Mouse (Mus musculus): ENCODE data around the gene Thap8. TPM values are rescaled to one million over a fixed set of nuclear protein-coding genes. Genes with fewer than 3 reads are reported as not detected.

Thap8 gene
- polyA plus RNA-seq, 1 experiment = not detected

DNA sequence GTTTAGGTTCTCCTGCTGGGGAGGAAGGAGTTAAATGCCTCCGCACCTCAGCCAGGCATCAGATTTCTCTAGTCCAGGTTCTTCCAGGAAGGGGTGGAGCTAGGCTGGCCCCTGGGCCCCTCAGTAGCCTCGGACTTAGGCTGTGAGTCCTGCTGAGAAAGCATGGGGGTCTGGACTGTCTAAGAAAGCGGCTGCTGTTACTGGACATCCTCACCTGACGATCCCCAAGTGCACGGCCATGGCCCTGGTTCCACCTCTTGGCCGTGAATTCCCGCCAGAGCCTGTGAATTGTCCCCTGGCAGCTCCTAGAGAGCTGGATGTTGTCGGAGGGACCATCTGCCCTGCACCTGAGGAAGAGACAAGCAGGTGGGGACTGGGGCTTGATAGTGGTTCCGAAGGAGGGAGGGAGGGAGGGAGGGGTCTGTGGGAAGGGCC, 34.8 kb downstream of the Thap8 start, which contains the start of gene Syne4:
Syne4 (plus strand) TSS at position 87 of the 435 bp plus-strand sequence.
- H3K4me1 ChIP-seq (ENCODE audit: control insufficient read depth, insufficient read depth, low read length) = no peaks in the 10 kb centered on the region
- no peak within 1 kb of the TSS for H3K27ac ChIP-seq (ENCODE audit: insufficient read depth, low read length)
- TF ChIP-seq POLR2A (IDR thresholded peaks at IDR 0.05; ENCODE audit: low read depth, low read length) = no peak
- no peak for TF ChIP-seq CTCF (IDR thresholded peaks at IDR 0.05; ENCODE audit: borderline replicate concordance, insufficient read depth, low read length)
- peak within 1 kb of the TSS; percentile 2; the same call in 1 of the 2 replicates for H3K4me3 ChIP-seq (ENCODE audit: insufficient read depth, low read length)

DNA sequence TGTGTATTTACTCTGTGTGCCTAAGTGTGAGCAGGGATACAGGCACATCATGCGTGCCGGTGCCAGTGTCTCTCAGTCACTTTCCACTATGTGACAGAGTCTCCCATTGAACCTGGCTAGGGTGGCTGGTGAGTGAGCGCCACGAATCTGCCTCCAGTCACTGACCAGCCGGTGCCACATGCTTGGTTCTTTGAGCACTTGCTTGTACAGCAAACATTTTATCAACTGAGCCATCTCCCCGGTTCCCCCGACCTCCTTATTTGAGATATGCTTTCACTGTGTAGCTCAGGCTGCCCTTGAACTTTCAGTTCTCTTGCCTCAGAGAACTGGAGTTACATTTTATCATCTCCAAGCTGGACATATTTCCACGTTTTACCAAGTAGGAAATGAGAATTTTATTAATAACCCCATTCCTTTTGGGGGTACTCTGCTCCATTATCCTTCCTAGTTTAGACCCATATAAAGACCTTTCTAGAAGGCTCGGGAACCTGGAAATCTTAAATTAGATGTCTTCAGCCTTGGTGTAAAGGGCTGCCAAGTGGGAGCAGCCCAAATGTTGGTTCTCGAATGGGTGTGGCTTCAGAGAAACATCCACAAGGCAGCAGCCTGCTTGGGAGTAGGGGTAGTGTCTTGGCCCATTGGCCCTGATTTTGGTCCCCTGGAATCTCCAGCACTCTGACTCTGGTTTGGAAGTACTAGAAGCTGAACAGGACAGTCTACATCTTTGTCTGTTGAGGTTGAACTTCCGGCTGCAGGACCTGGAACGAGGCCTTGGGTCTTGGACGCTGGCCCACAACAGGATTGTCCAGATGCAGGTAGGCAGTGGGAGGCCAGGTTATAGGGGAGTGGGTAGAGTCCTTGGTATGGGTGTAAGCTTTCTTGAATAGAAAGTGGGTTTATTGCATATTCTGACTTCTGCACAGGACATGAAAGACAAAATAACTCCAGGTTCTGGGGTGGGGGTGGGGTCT, 36.0 kb downstream of the Thap8 start:
- Histone ChIP-seq H3K27ac (ENCODE audit: insufficient read depth, low read length) (no peak overlapping the region), H3K4me1 (ENCODE audit: control insufficient read depth, insufficient read depth, low read length) (no peaks in the 10 kb centered on the region; the same call in 1 of the 2 replicates), H3K4me3 (ENCODE audit: insufficient read depth, low read length) (no peak overlapping the region)
- no peak for TF ChIP-seq CTCF (IDR thresholded peaks at IDR 0.05; ENCODE audit: borderline replicate concordance, insufficient read depth, low read length)

DNA sequence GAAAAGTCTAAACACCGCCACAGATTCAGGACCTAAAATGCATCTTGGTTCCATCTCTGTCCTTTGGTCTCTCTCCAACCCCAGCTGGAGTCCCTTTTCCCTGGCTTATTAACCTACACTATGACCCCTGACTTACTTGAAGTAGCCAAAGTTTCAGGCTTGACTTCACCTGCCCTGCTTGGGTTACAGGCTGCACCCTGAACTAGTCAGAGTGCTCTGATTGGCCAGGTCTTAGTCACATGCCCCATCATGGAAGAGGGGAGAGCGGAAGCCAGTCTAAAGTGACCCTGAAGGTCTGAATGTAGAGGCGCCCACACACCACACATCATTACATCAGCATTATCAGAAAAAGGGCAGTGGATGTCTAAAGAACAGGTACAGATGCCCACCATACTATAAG, 38.2 kb downstream of the Thap8 start:
- TF ChIP-seq CTCF (IDR thresholded peaks at IDR 0.05; ENCODE audit: borderline replicate concordance, insufficient read depth, low read length) (no peak), POLR2A (IDR thresholded peaks at IDR 0.05; ENCODE audit: low read depth, low read length) (no peak)
- peaks cover 3% of the 10 kb centered on the region; the same call in 1 of the 2 replicates for H3K4me1 ChIP-seq (ENCODE audit: control insufficient read depth, insufficient read depth, low read length)
- no peak overlapping the region for H3K27ac ChIP-seq (ENCODE audit: insufficient read depth, low read length)
- no peak overlapping the region for H3K4me3 ChIP-seq (ENCODE audit: insufficient read depth, low read length)

DNA sequence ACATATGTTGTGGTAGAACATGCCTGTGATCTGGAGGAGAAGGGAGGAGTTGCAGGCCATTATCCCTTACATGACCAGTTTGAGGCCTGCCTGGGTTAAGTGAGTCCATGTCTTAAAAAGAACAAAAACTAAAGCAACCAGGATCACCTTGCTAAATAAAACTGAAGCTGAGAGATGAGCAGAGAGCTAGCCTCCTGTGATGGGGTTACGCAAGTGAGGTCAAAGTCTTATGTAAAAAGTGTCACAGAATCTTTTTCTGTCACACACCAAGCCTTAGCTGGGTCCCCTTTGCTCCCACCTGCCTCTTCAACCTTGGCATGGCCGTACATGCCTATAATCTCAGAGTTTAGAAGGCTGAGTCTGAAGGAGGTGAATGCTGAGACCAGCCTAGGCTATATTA, 41.1 kb downstream of the Thap8 start:
- TF ChIP-seq POLR2A (IDR thresholded peaks at IDR 0.05; ENCODE audit: low read depth, low read length) = no peak
- TF ChIP-seq CTCF (IDR thresholded peaks at IDR 0.05; ENCODE audit: borderline replicate concordance, insufficient read depth, low read length) = no peak
- Histone ChIP-seq H3K4me3 (ENCODE audit: insufficient read depth, low read length) (no peak overlapping the region), H3K27ac (ENCODE audit: insufficient read depth, low read length) (no peak overlapping the region), H3K4me1 (ENCODE audit: control insufficient read depth, insufficient read depth, low read length) (peaks cover 3% of the 10 kb centered on the region; the same call in 1 of the 2 replicates)

DNA sequence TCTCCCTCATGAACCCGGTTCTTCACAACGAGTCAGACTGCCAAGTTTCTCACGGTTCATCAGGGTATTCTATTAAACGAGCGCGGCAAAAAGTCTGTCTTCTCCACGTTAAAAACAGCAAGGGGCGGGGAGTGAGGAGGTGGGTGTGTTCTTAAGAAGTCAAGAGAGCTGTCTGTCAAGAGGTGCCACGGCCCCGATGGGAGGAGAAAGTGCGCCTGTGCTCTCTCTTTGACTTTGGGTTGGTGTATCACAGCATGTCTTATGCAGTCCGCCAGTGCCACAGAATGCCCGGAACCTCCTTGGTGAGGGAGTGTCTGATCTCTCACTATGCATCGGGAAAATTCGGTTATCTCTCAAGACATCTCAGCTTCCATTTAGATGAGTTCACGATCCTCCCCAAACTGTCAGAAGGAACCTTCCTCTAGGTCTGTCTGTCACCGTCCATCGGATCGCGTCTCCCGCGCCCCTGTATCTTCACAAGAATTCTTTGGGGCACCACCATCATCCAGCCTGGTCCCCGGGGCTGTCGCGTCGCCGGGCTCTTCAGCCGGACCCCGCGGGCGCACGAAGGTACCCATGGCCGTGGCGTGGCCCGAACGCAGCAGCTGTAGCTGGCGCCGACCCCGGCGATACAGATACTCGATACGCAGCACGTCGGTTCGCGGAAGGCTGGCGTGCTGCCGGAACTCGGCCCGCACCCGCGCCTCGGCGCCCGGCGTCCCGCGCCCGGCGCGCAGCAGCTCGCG, 41.8 kb downstream of the Thap8 start, which contains the start of gene E130208F15Rik:
E130208F15Rik (plus strand) TSS at position 202 of the 746 bp plus-strand sequence.
- peaks cover 3% of the 10 kb centered on the region; the same call in 1 of the 2 replicates for H3K4me1 ChIP-seq (ENCODE audit: control insufficient read depth, insufficient read depth, low read length)
- peak within 1 kb of the TSS; percentile 60 for H3K27ac ChIP-seq (ENCODE audit: insufficient read depth, low read length)
- peak within 1 kb of the TSS; percentile 61 for H3K4me3 ChIP-seq (ENCODE audit: insufficient read depth, low read length)
- TF ChIP-seq POLR2A (IDR thresholded peaks at IDR 0.05; ENCODE audit: low read depth, low read length) = peak; percentile 94
- TF ChIP-seq CTCF (IDR thresholded peaks at IDR 0.05; ENCODE audit: borderline replicate concordance, insufficient read depth, low read length) = no peak

DNA sequence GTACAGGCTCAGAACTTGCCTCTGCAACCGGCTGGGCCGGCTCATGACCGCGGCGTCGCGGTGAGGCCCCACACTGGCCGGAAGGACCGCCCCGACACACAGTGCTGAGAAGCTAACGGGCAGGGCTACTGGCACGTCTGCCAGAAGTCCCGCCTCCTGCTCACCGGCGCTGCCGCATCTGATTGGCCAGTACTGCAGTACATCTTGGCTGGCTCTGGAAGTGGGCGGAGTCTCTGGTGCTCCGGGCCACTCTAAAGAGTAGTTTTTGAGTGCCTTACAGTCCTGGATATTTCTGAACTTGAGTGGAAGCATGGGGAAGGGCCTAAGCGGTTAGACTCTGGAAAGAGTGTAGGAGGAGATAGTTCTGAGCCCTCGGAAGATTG, 42.4 kb downstream of the Thap8 start:
- Histone ChIP-seq H3K27ac (ENCODE audit: insufficient read depth, low read length) (peak overlapping the region; percentile 60), H3K4me1 (ENCODE audit: control insufficient read depth, insufficient read depth, low read length) (peaks cover 3% of the 10 kb centered on the region; the same call in 1 of the 2 replicates), H3K4me3 (ENCODE audit: insufficient read depth, low read length) (peak overlapping the region; percentile 61)
- no peak for TF ChIP-seq CTCF (IDR thresholded peaks at IDR 0.05; ENCODE audit: borderline replicate concordance, insufficient read depth, low read length)
- peak; percentile 62 for TF ChIP-seq POLR2A (IDR thresholded peaks at IDR 0.05; ENCODE audit: low read depth, low read length)

DNA sequence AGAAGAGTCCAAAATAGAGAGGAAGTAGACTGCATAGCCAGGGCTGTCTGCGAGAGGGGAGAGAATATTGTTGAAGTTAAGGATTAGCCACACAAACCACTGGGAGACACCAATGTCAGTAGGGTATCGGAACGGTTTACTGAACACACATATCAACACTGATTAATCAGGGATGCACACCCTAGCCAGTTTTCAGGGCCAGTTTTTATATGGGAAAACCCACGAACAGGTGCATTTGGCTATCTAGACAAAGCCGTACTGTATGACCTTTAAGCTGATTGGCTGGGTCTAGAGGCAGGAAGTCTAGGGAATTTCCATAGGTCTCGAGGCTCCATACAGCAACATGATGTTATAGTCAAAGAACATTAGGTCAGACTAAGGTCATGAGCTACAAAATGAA, 43.0 kb downstream of the Thap8 start:
- H3K4me3 ChIP-seq (ENCODE audit: insufficient read depth, low read length) = peak overlapping the region; percentile 43; the same call in 1 of the 2 replicates
- H3K27ac ChIP-seq (ENCODE audit: insufficient read depth, low read length) = peak overlapping the region; percentile 60; the same call in 1 of the 2 replicates
- peaks cover 3% of the 10 kb centered on the region; the same call in 1 of the 2 replicates for H3K4me1 ChIP-seq (ENCODE audit: control insufficient read depth, insufficient read depth, low read length)
- TF ChIP-seq POLR2A (IDR thresholded peaks at IDR 0.05; ENCODE audit: low read depth, low read length) (no peak), CTCF (IDR thresholded peaks at IDR 0.05; ENCODE audit: borderline replicate concordance, insufficient read depth, low read length) (no peak)

DNA sequence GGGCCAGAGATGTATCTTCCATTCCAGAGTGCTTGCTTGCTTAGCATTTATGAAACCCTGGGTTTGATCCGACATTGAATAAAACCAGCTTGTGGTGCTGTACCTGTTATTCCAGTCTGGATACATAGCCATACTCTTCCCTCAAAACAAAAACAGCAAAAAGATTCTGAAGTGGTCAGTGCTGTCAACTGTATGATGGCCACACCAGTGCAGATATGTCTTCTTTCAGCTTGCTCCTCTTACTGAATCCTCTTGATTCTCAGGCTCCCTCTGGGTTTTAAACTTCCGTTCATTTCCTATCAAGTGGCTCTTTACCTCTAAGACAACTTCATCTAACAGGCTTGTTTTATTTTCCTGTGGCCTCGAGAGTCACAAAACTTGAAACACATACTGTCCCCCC, 43.9 kb downstream of the Thap8 start, which contains the start of gene Sdhaf1:
Sdhaf1 (minus strand) TSS at position 101 of the 400 bp plus-strand sequence.
- Histone ChIP-seq H3K4me3 (ENCODE audit: insufficient read depth, low read length) (peak within 1 kb of the TSS; percentile 43; the same call in 1 of the 2 replicates), H3K27ac (ENCODE audit: insufficient read depth, low read length) (peak within 1 kb of the TSS; percentile 60; the same call in 1 of the 2 replicates), H3K4me1 (ENCODE audit: control insufficient read depth, insufficient read depth, low read length) (peaks cover 3% of the 10 kb centered on the region; the same call in 1 of the 2 replicates)
- no peak for TF ChIP-seq POLR2A (IDR thresholded peaks at IDR 0.05; ENCODE audit: low read depth, low read length)
- TF ChIP-seq CTCF (IDR thresholded peaks at IDR 0.05; ENCODE audit: borderline replicate concordance, insufficient read depth, low read length) = no peak

DNA sequence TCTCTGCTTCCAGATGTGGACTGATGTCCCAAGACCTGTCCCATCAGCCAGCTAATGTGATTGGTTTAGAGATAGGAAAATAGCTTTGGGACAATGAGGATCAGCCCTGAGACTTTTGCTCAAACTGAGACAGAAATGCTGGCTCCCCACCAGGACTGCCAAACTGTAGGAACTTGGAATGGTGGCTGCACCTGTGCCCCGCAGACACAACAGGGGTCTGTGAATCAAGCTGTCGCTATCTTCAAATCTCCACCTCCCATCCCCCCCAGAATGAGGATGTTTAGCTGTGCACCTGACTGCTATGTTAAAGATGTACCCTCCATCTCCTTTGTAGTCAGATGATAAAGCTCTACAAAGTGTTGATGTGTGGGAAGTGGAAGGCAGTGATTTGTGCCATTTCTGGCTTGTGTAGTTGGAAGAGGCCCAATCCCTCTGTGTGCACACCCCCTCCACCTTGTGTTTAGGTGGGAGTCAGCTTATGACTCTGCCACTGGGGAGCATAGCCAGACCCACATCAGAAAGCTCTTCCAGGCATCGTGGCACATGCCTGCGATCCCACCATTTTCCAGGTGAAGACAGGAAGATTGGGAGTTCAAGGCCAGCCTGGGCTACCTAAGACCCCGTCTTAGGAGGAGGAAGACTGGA, 44.5 kb downstream of the Thap8 start:
- H3K4me3 ChIP-seq (ENCODE audit: insufficient read depth, low read length) = no peak overlapping the region
- no peak overlapping the region for H3K27ac ChIP-seq (ENCODE audit: insufficient read depth, low read length)
- H3K4me1 ChIP-seq (ENCODE audit: control insufficient read depth, insufficient read depth, low read length) = peaks cover 3% of the 10 kb centered on the region; the same call in 1 of the 2 replicates
- no peak for TF ChIP-seq POLR2A (IDR thresholded peaks at IDR 0.05; ENCODE audit: low read depth, low read length)
- TF ChIP-seq CTCF (IDR thresholded peaks at IDR 0.05; ENCODE audit: borderline replicate concordance, insufficient read depth, low read length) = no peak
